Mouse (Mus musculus) naive thymus-derived CD4-positive, alpha-beta T cell, adult 5 months (primary cell): Measurements from ENCODE around the gene Gm17469. TPM values are rescaled to one million over a fixed set of nuclear protein-coding genes. Genes with fewer than 3 reads are reported as not detected.

Experiments used
- polyA plus RNA-seq: library from polyadenylated mRNA; unstranded; fragments of 100-300 nt; shearing (Covaris generic); gene quantifications from one replicate; pipeline ENCODE4 v1.2.1, GENCODE M21; 2017

Gene Gm17469
- not detected for polyA plus RNA-seq

DNA sequence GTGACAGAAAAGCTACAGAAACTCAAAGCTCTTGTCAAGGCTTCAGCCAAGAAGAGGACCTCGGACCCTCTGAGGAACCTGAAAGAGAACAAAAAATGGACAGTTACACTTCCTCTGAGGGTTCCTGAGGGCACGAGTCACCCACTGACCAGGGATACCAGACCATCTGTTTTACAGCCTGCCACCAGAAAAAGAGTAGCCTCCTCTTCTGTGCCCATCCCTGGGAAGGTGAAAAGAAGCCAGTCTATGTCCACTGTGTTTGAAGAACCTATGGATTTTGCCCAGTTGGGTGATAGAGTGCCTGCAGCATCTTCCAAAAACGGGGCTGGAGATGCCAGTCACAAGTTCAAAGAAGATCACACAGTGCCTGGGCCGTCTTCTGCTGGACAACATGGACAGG is at the start of gene Gm17469:
Gm17469 (plus strand) TSS at position 301 of the 400 bp plus-strand sequence.

Other genes with a start within 250 kb of the Gm17469 start
- gene Gm17584, start 129.3 kb upstream of the Gm17469 start, polyA plus RNA-seq, result not detected